Comparison of ENCODE assay signal across 15 mouse cellular contexts in the genomic region with DNA sequence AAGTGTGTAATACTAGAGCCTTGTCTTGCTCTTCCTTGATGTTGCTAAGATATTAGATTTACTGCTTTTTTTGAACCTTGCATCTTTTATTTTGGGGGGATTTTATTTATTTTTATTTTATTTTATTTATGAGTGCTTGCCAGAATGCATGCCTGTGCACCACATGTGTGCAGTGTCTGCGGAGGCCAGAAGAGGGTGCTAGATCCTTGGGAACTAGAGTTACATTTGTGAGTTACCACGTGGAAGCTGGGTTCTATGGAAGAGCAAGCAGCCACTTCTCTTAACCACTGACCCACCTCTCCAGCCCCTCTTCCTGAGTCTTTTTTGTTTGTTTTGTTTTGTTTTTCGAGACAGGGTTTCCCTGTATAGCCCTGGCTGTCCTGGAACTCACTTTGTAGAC. TPM values are rescaled to one million over a fixed set of nuclear protein-coding genes. Genes with fewer than 3 reads are reported as not detected.
DNase-seq lines count a peak whose midpoint lies in the region; ATAC-seq and TF ChIP-seq lines count a peak whose summit lies in the region.
"Had no signal": no experiment of that assay in that cellular context is flagged by ENCODE, and none has a peak within 500 bp of the region (broad histone marks: within the 10 kb centered on the region; RNA-seq: fewer than 3 reads in every experiment).

No protein-coding gene starts in this region.

- no peak overlapping the region for H3K4me2 ChIP-seq in stomach, postnatal 0 days (replicated peaks; ENCODE audit: low read depth)
- H3K4me2 ChIP-seq: neural tube, embryonic 13.5 days had no signal

- no peak for ATAC-seq in stomach, postnatal 0 days (ENCODE audit: low FRiP score, low TSS enrichment)

- peak; percentile 4 to 10 for DNase-seq in kidney, postnatal 4 days
- DNase-seq in kidney, adult 8-10 months = no peak
- DNase-seq in thymus, postnatal 36 days = peak; percentile 4 to 9
- no peak for DNase-seq in thymus, postnatal 10 days (ENCODE audit: low spot score in 2 of 2)
- peak; percentile 1 for DNase-seq in NIH3T3 (ENCODE audit: low read depth)
- DNase-seq in stomach, postnatal 0 days (ENCODE audit: low spot score) = no peak
- no peak for DNase-seq in urinary bladder, adult 2 months (ENCODE audit: low spot score)
- DNase-seq: cerebellum, postnatal 25 days; heart, adult 18-20 months; heart, postnatal 36 days; kidney, adult 11 months; midbrain, embryonic 14.5 days had no signal

- H3K9me3 ChIP-seq in stomach, postnatal 0 days (ENCODE audit: control insufficient read depth, low read length) = no peaks in the 10 kb centered on the region
- H3K9me3 ChIP-seq: neural tube, embryonic 13.5 days had no signal

- 70% methylated on average over 3 of the region's 3 CpGs for WGBS in stomach, postnatal 0 days

- H3K4me1 ChIP-seq in stomach, postnatal 0 days (replicated peaks; ENCODE audit: control insufficient read depth, insufficient read depth) = no peaks in the 10 kb centered on the region
- H3K4me1 ChIP-seq: neural tube, embryonic 13.5 days had no signal

- no peak overlapping the region for H3K9ac ChIP-seq in stomach, postnatal 0 days (ENCODE audit: low read length)
- H3K9ac ChIP-seq: neural tube, embryonic 13.5 days had no signal

- H3K36me3 ChIP-seq in stomach, postnatal 0 days (ENCODE audit: control insufficient read depth, insufficient read depth, low read length) = no peaks in the 10 kb centered on the region
- H3K36me3 ChIP-seq: neural tube, embryonic 13.5 days had no signal

- no peaks in the 10 kb centered on the region for H3K27me3 ChIP-seq in stomach, postnatal 0 days (ENCODE audit: control insufficient read depth, insufficient read depth, low read length)
- H3K27me3 ChIP-seq: neural tube, embryonic 13.5 days had no signal

- peak; percentile 25; the same call in 1 of the 2 replicates for TF ChIP-seq CTCF in stomach, postnatal 0 days (IDR thresholded peaks at IDR 0.05; ENCODE audit: low read depth)

- TF ChIP-seq EP300 in stomach, postnatal 0 days (optimal IDR thresholded peaks at IDR 0.05) = no peak

- no peak overlapping the region for H3K4me3 ChIP-seq in stomach, postnatal 0 days (ENCODE audit: low read depth, low read length)
- H3K4me3 ChIP-seq: neural tube, embryonic 13.5 days had no signal

- no peak overlapping the region for H3K27ac ChIP-seq in stomach, postnatal 0 days (replicated peaks)
- H3K27ac ChIP-seq: neural tube, embryonic 13.5 days had no signal

RNA-seq across cellular contexts. Expression of gene Gpr119, which starts 4.7 kb away (rescaled TPM):
- polyA plus RNA-seq in stomach, postnatal 0 days (2015; fragmentation: Nextera tagmentation; extraction: Ambion mirVana) = not detected in 2 replicates
- polyA plus RNA-seq in urinary bladder, adult 2 months (2012; rRNA removed) = not detected in 2 replicates
- polyA plus RNA-seq: frontal cortex, adult 2 months; lung, embryonic 16.5 days had no signal

RNA-seq across cellular contexts. Expression of gene Rbmx2, which starts 25.2 kb away (rescaled TPM):
- 11.0 and 12.5 TPM in 2 replicates for polyA plus RNA-seq in stomach, postnatal 0 days (2015; fragmentation: Nextera tagmentation; extraction: Ambion mirVana)
- polyA plus RNA-seq in urinary bladder, adult 2 months (2012; rRNA removed) = 7.4 and 7.9 TPM in 2 replicates

RNA-seq across cellular contexts. Expression of gene Slc25a14, which starts 46.4 kb away (rescaled TPM):
- polyA plus RNA-seq in stomach, postnatal 0 days (2015; fragmentation: Nextera tagmentation; extraction: Ambion mirVana) = 7.0 and 8.1 TPM in 2 replicates
- polyA plus RNA-seq in urinary bladder, adult 2 months (2012; rRNA removed) = 6.8 and 8.7 TPM in 2 replicates

Comparison
In these comparisons a context has a peak if more than half of its experiments do, and no peak if none do; other contexts are left out.
1. DNase-seq: peak in kidney, postnatal 4 days (2 of 2), thymus, postnatal 36 days (2 of 2) and NIH3T3 (single experiment); none in kidney, adult 8-10 months (0 of 2), thymus, postnatal 10 days (0 of 2), stomach, postnatal 0 days (single experiment) and urinary bladder, adult 2 months (single experiment).